ENCODE assay signal across 8 mouse cellular contexts in genomic region chr14:79773425-79774391, GRCm38 (mm10). TPM values are rescaled to one million over a fixed set of nuclear protein-coding genes. Genes with fewer than 3 reads are reported as not detected.
DNase-seq lines count a peak whose midpoint lies in the region; ATAC-seq and TF ChIP-seq lines count a peak whose summit lies in the region.
"Had no signal": no experiment of that assay in that cellular context is flagged by ENCODE, and none has a peak within 500 bp of the region (broad histone marks: within the 10 kb centered on the region; RNA-seq: fewer than 3 reads in every experiment).

No protein-coding gene starts in this region.

- TF ChIP-seq POLR2A in small intestine, adult 2 months (IDR thresholded peaks at IDR 0.05; ENCODE audit: low read depth, low read length) = no peak

- H3K27me3 ChIP-seq in forebrain, embryonic 13.5 days = peaks cover 26% of the 10 kb centered on the region
- peaks cover 96% of the 10 kb centered on the region for H3K27me3 ChIP-seq in limb, embryonic 10.5 days (ENCODE audit: low read depth, poor library complexity, severe bottlenecking)
- H3K27me3 ChIP-seq in small intestine, adult 2 months (ENCODE audit: control insufficient read depth, insufficient read depth, low read length) = peaks cover 53% of the 10 kb centered on the region

- no peaks in the 10 kb centered on the region for H3K36me3 ChIP-seq in forebrain, embryonic 13.5 days (ENCODE audit: poor library complexity, severe bottlenecking)
- no peaks in the 10 kb centered on the region for H3K36me3 ChIP-seq in limb, embryonic 10.5 days
- H3K36me3 ChIP-seq in small intestine, adult 2 months (ENCODE audit: control insufficient read depth, insufficient read depth, low read length) = no peaks in the 10 kb centered on the region
- H3K36me3 ChIP-seq: liver, embryonic 15.5 days had no signal

- peak overlapping the region; percentile 74 for H3K9ac ChIP-seq in forebrain, embryonic 13.5 days
- H3K9ac ChIP-seq: liver, embryonic 15.5 days had no signal

- H3K9me3 ChIP-seq in forebrain, embryonic 13.5 days (replicated peaks) = no peaks in the 10 kb centered on the region
- H3K9me3 ChIP-seq in limb, embryonic 10.5 days (replicated peaks) = no peaks in the 10 kb centered on the region
- H3K9me3 ChIP-seq: liver, embryonic 15.5 days had no signal

- H3K4me1 ChIP-seq in forebrain, embryonic 13.5 days = peaks cover 55% of the 10 kb centered on the region
- peaks cover 49% of the 10 kb centered on the region for H3K4me1 ChIP-seq in limb, embryonic 10.5 days
- H3K4me1 ChIP-seq in small intestine, adult 2 months (ENCODE audit: control insufficient read depth, insufficient read depth, insufficient read length, low read length) = peaks cover 19% of the 10 kb centered on the region

- TF ChIP-seq CTCF in small intestine, adult 2 months (IDR thresholded peaks at IDR 0.05; ENCODE audit: extremely low read depth, insufficient read length, insufficient replicate concordance, low read depth, low read length) = no peak

- peak; percentile 23 for ATAC-seq in forebrain, embryonic 13.5 days

- peak overlapping the region; percentile 49 for H3K4me3 ChIP-seq in forebrain, embryonic 13.5 days
- peak overlapping the region; percentile 52 for H3K4me3 ChIP-seq in limb, embryonic 10.5 days
- 0 out of 2 replicates have a peak overlapping the region, but pooled peaks have one; percentile 9 for H3K4me3 ChIP-seq in small intestine, adult 2 months (ENCODE audit: low read depth, low read length)
- H3K4me3 ChIP-seq: liver, embryonic 15.5 days had no signal

- peak; percentile 45 to 55 for DNase-seq in right cerebral cortex, adult 2 months (ENCODE audit: low spot score in 2 of 2)
- no peak for DNase-seq in right cerebral cortex, adult 18-20 months
- peak; percentile 53 for DNase-seq in limb, embryonic 10.5 days (ENCODE audit: low spot score)
- DNase-seq in adrenal gland, postnatal 4 days (ENCODE audit: low spot score in 2 of 2) = no peak
- DNase-seq in lung, postnatal 25 days (ENCODE audit: low spot score) = no peak

- H3K27ac ChIP-seq in forebrain, embryonic 13.5 days = peak overlapping the region; percentile 75
- no peak overlapping the region for H3K27ac ChIP-seq in limb, embryonic 10.5 days
- H3K27ac ChIP-seq in small intestine, adult 2 months (ENCODE audit: insufficient read depth, low read depth, low read length) = no peak overlapping the region
- H3K27ac ChIP-seq: liver, embryonic 15.5 days had no signal

- H3K4me2 ChIP-seq in forebrain, embryonic 13.5 days = peak overlapping the region; percentile 82
- H3K4me2 ChIP-seq: liver, embryonic 15.5 days had no signal

- WGBS in forebrain, embryonic 13.5 days = under 1% methylated on average over 44 of the region's 44 CpGs
- 1% methylated on average over 44 of the region's 44 CpGs for WGBS in limb, embryonic 10.5 days
- 3% methylated on average over 44 of the region's 44 CpGs for WGBS in small intestine, adult 2 months

RNA-seq across cellular contexts. Expression of gene Pcdh8, which starts 2.6 kb away (rescaled TPM):
- 21.1 and 22.3 TPM in 2 replicates for polyA plus RNA-seq in forebrain, embryonic 13.5 days (2015; fragmentation: Nextera tagmentation; extraction: Ambion mirVana)
- 0.93 and 3.4 TPM in 2 replicates for polyA plus RNA-seq in limb, embryonic 10.5 days (2016; fragmentation: Nextera tagmentation; extraction: Ambion mirVana)
- polyA plus RNA-seq in small intestine, adult 2 months (2012; rRNA removed) = 0.37 and 0.72 TPM in 2 replicates
- total RNA-seq in adrenal gland, postnatal 4 days (2021) = 1 to 10 TPM in 1 of 2 experiments, under 1 TPM in 1; 0.87 to 1.1 TPM

Comparison
In these comparisons a context has a peak if more than half of its experiments do, and no peak if none do; other contexts are left out.
1. DNase-seq: peak in right cerebral cortex, adult 2 months (2 of 2) and limb, embryonic 10.5 days (single experiment); none in right cerebral cortex, adult 18-20 months (single experiment), adrenal gland, postnatal 4 days (0 of 2) and lung, postnatal 25 days (single experiment).
2. Peak in every context shown above with its lines, with median percentiles within 50 percentile points of each other: H3K4me3 ChIP-seq.